Mouse (Mus musculus) brain, embryonic 18.5 days (tissue): ENCODE measurements around the gene Lingo2.
A peak's percentile ranks its signal among the peaks of the same experiment; 100 is the strongest.

ENCODE experiments used
- DNase-seq: peaks from one replicate; pipeline ENCODE4 v3.0.0-alpha.2; 2012; ENCODE audit warnings: low read depth, low spot score

The Lingo2 gene

GRCm38 (mm10) chr4:36560997-36561396 lies 390.6 kb downstream of the Lingo2 start:
- no peak for DNase-seq

- no peak for DNase-seq
Observed at GRCm38 (mm10) chr4:36540664-36541360, 410.7 kb downstream of the Lingo2 start.

- DNase-seq, result no peak
Observed at GRCm38 (mm10) chr4:36533895-36534294, 417.7 kb downstream of the Lingo2 start.

GRCm38 (mm10) chr4:36490255-36490654 lies 461.3 kb downstream of the Lingo2 start:
- DNase-seq, result no peak

- DNase-seq, result no peak
Observed at GRCm38 (mm10) chr4:36435211-36435610, 516.3 kb downstream of the Lingo2 start.

- no peak for DNase-seq
Observed at GRCm38 (mm10) chr4:36426192-36426591, 525.4 kb downstream of the Lingo2 start.

GRCm38 (mm10) chr4:36407350-36407749 lies 544.2 kb downstream of the Lingo2 start:
- DNase-seq, result no peak

- DNase-seq, result no peak
Observed at GRCm38 (mm10) chr4:36368925-36369324, 582.6 kb downstream of the Lingo2 start.

- no peak for DNase-seq
Observed at GRCm38 (mm10) chr4:36354401-36354800, 597.1 kb downstream of the Lingo2 start.

GRCm38 (mm10) chr4:36331741-36332140 lies 619.8 kb downstream of the Lingo2 start:
- no peak for DNase-seq

- no peak for DNase-seq
Observed at GRCm38 (mm10) chr4:36325603-36326002, 625.9 kb downstream of the Lingo2 start.

GRCm38 (mm10) chr4:36313067-36313466 lies 638.5 kb downstream of the Lingo2 start:
- no peak for DNase-seq

GRCm38 (mm10) chr4:36311431-36311830 lies 640.1 kb downstream of the Lingo2 start:
- DNase-seq, result no peak

GRCm38 (mm10) chr4:36305228-36305627 lies 646.3 kb downstream of the Lingo2 start:
- no peak for DNase-seq

- no peak for DNase-seq
Observed at GRCm38 (mm10) chr4:36289701-36290053, 661.9 kb downstream of the Lingo2 start.

- peak; percentile 47 for DNase-seq
Observed at GRCm38 (mm10) chr4:36288813-36289700, 662.5 kb downstream of the Lingo2 start.

GRCm38 (mm10) chr4:36262436-36263169 lies 688.9 kb downstream of the Lingo2 start:
- no peak for DNase-seq

- DNase-seq, result peak; percentile 51
Observed at GRCm38 (mm10) chr4:36186231-36186922, 765.2 kb downstream of the Lingo2 start.

- peak; percentile 43 for DNase-seq
Observed at GRCm38 (mm10) chr4:36183643-36184042, 767.9 kb downstream of the Lingo2 start.

GRCm38 (mm10) chr4:36170099-36170498 lies 781.4 kb downstream of the Lingo2 start:
- DNase-seq, result no peak

GRCm38 (mm10) chr4:36131341-36131740 lies 820.2 kb downstream of the Lingo2 start:
- DNase-seq, result no peak

GRCm38 (mm10) chr4:36095482-36095881 lies 856.1 kb downstream of the Lingo2 start:
- DNase-seq, result no peak
